Mouse (Mus musculus): ENCODE results near the gene Prim2. TPM values are rescaled to one million over a fixed set of nuclear protein-coding genes. Genes with fewer than 3 reads are reported as not detected.

The Prim2 gene
- polyA plus RNA-seq, 1 experiment = 38.4 TPM

GRCm38 (mm10) chr1:33531860-33532259 is 137.7 kb downstream of the Prim2 start:
- Histone ChIP-seq H3K27ac (ENCODE audit: insufficient read depth, low read length) (no peak overlapping the region), H3K4me1 (ENCODE audit: control insufficient read depth, insufficient read depth, low read length) (no peaks in the 10 kb centered on the region), H3K36me3 (ENCODE audit: control insufficient read depth, insufficient read depth, low read length, poor library complexity, severe bottlenecking) (no peaks in the 10 kb centered on the region), H3K9me3 (replicated peaks; ENCODE audit: control insufficient read depth, insufficient read depth, low read length, poor library complexity, severe bottlenecking) (0 out of 2 replicates have a peak, but pooled peaks cover 3% of the 10 kb centered on the region), H3K27me3 (ENCODE audit: control insufficient read depth, insufficient read depth, low read length, poor library complexity, severe bottlenecking) (no peaks in the 10 kb centered on the region), H3K4me3 (ENCODE audit: low read depth, low read length) (no peak overlapping the region), H3K9ac (ENCODE audit: low read depth, poor library complexity, severe bottlenecking) (no peak overlapping the region)
- TF ChIP-seq POLR2A (IDR thresholded peaks at IDR 0.05; ENCODE audit: insufficient read depth, low read length) = no peak

- Histone ChIP-seq H3K27ac (ENCODE audit: insufficient read depth, low read length) (no peak overlapping the region), H3K27me3 (ENCODE audit: control insufficient read depth, insufficient read depth, low read length, poor library complexity, severe bottlenecking) (no peaks in the 10 kb centered on the region), H3K36me3 (ENCODE audit: control insufficient read depth, insufficient read depth, low read length, poor library complexity, severe bottlenecking) (no peaks in the 10 kb centered on the region), H3K4me1 (ENCODE audit: control insufficient read depth, insufficient read depth, low read length) (no peaks in the 10 kb centered on the region), H3K4me3 (ENCODE audit: low read depth, low read length) (no peak overlapping the region), H3K9me3 (replicated peaks; ENCODE audit: control insufficient read depth, insufficient read depth, low read length, poor library complexity, severe bottlenecking) (0 out of 2 replicates have a peak, but pooled peaks cover 3% of the 10 kb centered on the region), H3K9ac (ENCODE audit: low read depth, poor library complexity, severe bottlenecking) (no peak overlapping the region)
- no peak for TF ChIP-seq EP300 (IDR thresholded peaks at IDR 0.05; ENCODE audit: insufficient read depth, low read depth, low read length)
- no peak for TF ChIP-seq CTCF (IDR thresholded peaks at IDR 0.05; ENCODE audit: low read depth, low read length)
- no peak for TF ChIP-seq POLR2A (IDR thresholded peaks at IDR 0.05; ENCODE audit: insufficient read depth, low read length)
Measured at GRCm38 (mm10) chr1:33531097-33531856, 138.3 kb downstream of the Prim2 start.

DNA sequence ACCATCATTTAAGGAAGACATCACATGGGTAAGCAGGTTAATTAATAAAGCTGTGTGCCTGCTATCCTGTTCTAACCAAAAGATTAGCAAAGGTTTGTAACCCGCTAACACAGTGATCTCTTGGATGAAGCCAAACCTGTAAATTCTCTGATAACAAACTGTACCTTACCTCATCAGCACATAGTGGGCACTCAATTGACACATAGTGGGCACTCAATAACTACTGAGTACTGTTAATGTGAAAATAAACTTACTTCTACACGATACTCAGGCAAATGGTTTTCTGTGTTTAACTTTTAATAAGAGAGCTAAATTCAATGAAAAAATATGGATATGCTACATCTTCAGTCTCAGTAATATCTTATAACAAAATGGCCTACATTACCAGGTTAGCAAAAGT is 139.1 kb downstream of the Prim2 start:
- no peaks in the 10 kb centered on the region for H3K36me3 ChIP-seq (ENCODE audit: control insufficient read depth, insufficient read depth, low read length, poor library complexity, severe bottlenecking)
- H3K4me1 ChIP-seq (ENCODE audit: control insufficient read depth, insufficient read depth, low read length) = no peaks in the 10 kb centered on the region
- TF ChIP-seq CTCF (IDR thresholded peaks at IDR 0.05; ENCODE audit: low read depth, low read length) = no peak
- no peak for TF ChIP-seq POLR2A (IDR thresholded peaks at IDR 0.05; ENCODE audit: insufficient read depth, low read length)
- no peak for TF ChIP-seq EP300 (IDR thresholded peaks at IDR 0.05; ENCODE audit: insufficient read depth, low read depth, low read length)
- H3K27me3 ChIP-seq (ENCODE audit: control insufficient read depth, insufficient read depth, low read length, poor library complexity, severe bottlenecking) = no peaks in the 10 kb centered on the region
- no peak overlapping the region for H3K27ac ChIP-seq (ENCODE audit: insufficient read depth, low read length)
- 0 out of 2 replicates have a peak, but pooled peaks cover 3% of the 10 kb centered on the region for H3K9me3 ChIP-seq (replicated peaks; ENCODE audit: control insufficient read depth, insufficient read depth, low read length, poor library complexity, severe bottlenecking)
- no peak overlapping the region for H3K4me3 ChIP-seq (ENCODE audit: low read depth, low read length)
- no peak overlapping the region for H3K9ac ChIP-seq (ENCODE audit: low read depth, poor library complexity, severe bottlenecking)

- no peak for TF ChIP-seq POLR2A (IDR thresholded peaks at IDR 0.05; ENCODE audit: insufficient read depth, low read length)
- no peak for TF ChIP-seq CTCF (IDR thresholded peaks at IDR 0.05; ENCODE audit: low read depth, low read length)
- no peak for TF ChIP-seq EP300 (IDR thresholded peaks at IDR 0.05; ENCODE audit: insufficient read depth, low read depth, low read length)
- Histone ChIP-seq H3K9ac (ENCODE audit: low read depth, poor library complexity, severe bottlenecking) (no peak overlapping the region), H3K4me3 (ENCODE audit: low read depth, low read length) (no peak overlapping the region), H3K27ac (ENCODE audit: insufficient read depth, low read length) (no peak overlapping the region), H3K27me3 (ENCODE audit: control insufficient read depth, insufficient read depth, low read length, poor library complexity, severe bottlenecking) (no peaks in the 10 kb centered on the region), H3K9me3 (replicated peaks; ENCODE audit: control insufficient read depth, insufficient read depth, low read length, poor library complexity, severe bottlenecking) (0 out of 2 replicates have a peak, but pooled peaks cover 6% of the 10 kb centered on the region), H3K4me1 (ENCODE audit: control insufficient read depth, insufficient read depth, low read length) (no peaks in the 10 kb centered on the region), H3K36me3 (ENCODE audit: control insufficient read depth, insufficient read depth, low read length, poor library complexity, severe bottlenecking) (no peaks in the 10 kb centered on the region)
Measured at GRCm38 (mm10) chr1:33529543-33530232, 139.9 kb downstream of the Prim2 start.

GRCm38 (mm10) chr1:33527352-33527863 is 142.2 kb downstream of the Prim2 start:
- H3K4me3 ChIP-seq (ENCODE audit: low read depth, low read length) = no peak overlapping the region
- H3K9me3 ChIP-seq (replicated peaks; ENCODE audit: control insufficient read depth, insufficient read depth, low read length, poor library complexity, severe bottlenecking) = peaks cover 8% of the 10 kb centered on the region; the same call in 1 of the 2 replicates
- no peaks in the 10 kb centered on the region for H3K27me3 ChIP-seq (ENCODE audit: control insufficient read depth, insufficient read depth, low read length, poor library complexity, severe bottlenecking)
- no peak overlapping the region for H3K27ac ChIP-seq (ENCODE audit: insufficient read depth, low read length)
- H3K4me1 ChIP-seq (ENCODE audit: control insufficient read depth, insufficient read depth, low read length) = no peaks in the 10 kb centered on the region
- TF ChIP-seq CTCF (IDR thresholded peaks at IDR 0.05; ENCODE audit: low read depth, low read length) = no peak
- no peak for TF ChIP-seq POLR2A (IDR thresholded peaks at IDR 0.05; ENCODE audit: insufficient read depth, low read length)
- no peak for TF ChIP-seq EP300 (IDR thresholded peaks at IDR 0.05; ENCODE audit: insufficient read depth, low read depth, low read length)
- H3K9ac ChIP-seq (ENCODE audit: low read depth, poor library complexity, severe bottlenecking) = no peak overlapping the region
- no peaks in the 10 kb centered on the region for H3K36me3 ChIP-seq (ENCODE audit: control insufficient read depth, insufficient read depth, low read length, poor library complexity, severe bottlenecking)

DNA sequence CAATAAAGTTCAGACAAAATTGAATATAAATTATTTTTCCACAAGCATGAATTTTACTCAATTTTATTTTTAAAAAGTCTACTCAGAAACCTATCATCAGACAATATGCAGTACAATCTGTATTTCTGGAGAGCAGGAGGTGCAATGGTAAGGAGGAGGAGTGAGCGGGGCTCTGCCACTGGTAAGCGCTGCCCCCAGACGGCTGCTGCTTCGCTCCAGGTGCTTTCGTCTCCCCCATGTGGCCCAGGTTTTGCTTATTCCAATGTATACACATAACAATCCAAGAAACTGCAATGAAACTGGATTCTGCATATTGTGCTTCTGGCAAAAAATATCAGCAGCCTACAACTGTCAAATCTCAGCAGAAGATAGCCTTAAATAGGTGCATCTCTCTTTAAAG is 146.4 kb downstream of the Prim2 start:
- Histone ChIP-seq H3K36me3 (ENCODE audit: control insufficient read depth, insufficient read depth, low read length, poor library complexity, severe bottlenecking) (no peaks in the 10 kb centered on the region), H3K9me3 (replicated peaks; ENCODE audit: control insufficient read depth, insufficient read depth, low read length, poor library complexity, severe bottlenecking) (peaks cover 8% of the 10 kb centered on the region; the same call in 1 of the 2 replicates), H3K27ac (ENCODE audit: insufficient read depth, low read length) (no peak overlapping the region), H3K4me1 (ENCODE audit: control insufficient read depth, insufficient read depth, low read length) (no peaks in the 10 kb centered on the region), H3K9ac (ENCODE audit: low read depth, poor library complexity, severe bottlenecking) (no peak overlapping the region), H3K27me3 (ENCODE audit: control insufficient read depth, insufficient read depth, low read length, poor library complexity, severe bottlenecking) (no peaks in the 10 kb centered on the region), H3K4me3 (ENCODE audit: low read depth, low read length) (no peak overlapping the region)
- TF ChIP-seq CTCF (IDR thresholded peaks at IDR 0.05; ENCODE audit: low read depth, low read length) (no peak), EP300 (IDR thresholded peaks at IDR 0.05; ENCODE audit: insufficient read depth, low read depth, low read length) (no peak), POLR2A (IDR thresholded peaks at IDR 0.05; ENCODE audit: insufficient read depth, low read length) (no peak)

Measured in ES-Bruce4 (cell line).